Mouse (Mus musculus) embryonic facial prominence, embryonic 14.5 days (tissue): ENCODE measurements at regions not wholly inside any gene's neighbourhood (a gene's known extent, or its start where the extent isn't known, plus 50 kb on each side); places are given as distances from the start of the nearest gene placed in this dataset.
A peak's percentile ranks its signal among the peaks of the same experiment; 100 is the strongest.
"Not testable (repeated sequence)": the region's sequence is repeated elsewhere in the genome, so short reads cannot be mapped to it uniquely, and the experiment has no call there.

Experiments used
- ATAC-seq: fragments of 200-750 bp; cut with Nextera tagmentation; 2 replicates; pipeline ENCODE4 v1.8.0; 2017; ENCODE audit warnings: low read depth, moderate number of reproducible peaks, moderate TSS enrichment
- DNase-seq: peaks from one replicate; pipeline ENCODE4 v3.0.0-alpha.2; 2015; ENCODE audit warnings: low spot score
- H3K27ac ChIP-seq: fragments of 300-500 bp; sonication (generic); replicated peaks from 2 replicates; pipeline ENCODE4 v1.5.1; 2014; ENCODE audit warnings: low read depth, mild to moderate bottlenecking, low read length, moderate library complexity
- H3K27me3 ChIP-seq: fragments of 300-500 bp; sonication (generic); replicated peaks from 2 replicates; pipeline ENCODE4 v1.6.1; 2014; ENCODE audit warnings: low read length; ENCODE audit not compliant: control insufficient read depth, insufficient read depth
- H3K36me3 ChIP-seq: fragments of 300-500 bp; sonication (generic); 2 replicates; pipeline ENCODE4 v1.6.1; 2014; ENCODE audit warnings: low read length, mixed read lengths; ENCODE audit not compliant: control insufficient read depth, insufficient read depth
- H3K4me1 ChIP-seq: fragments of 300-500 bp; sonication (generic); 2 replicates; pipeline ENCODE4 v1.6.1; 2014; ENCODE audit warnings: antibody characterized with exemption, low read length; ENCODE audit not compliant: control insufficient read depth, insufficient read depth
- H3K4me2 ChIP-seq: fragments of 300-500 bp; sonication (generic); 2 replicates; pipeline ENCODE4 v1.6.1; 2014; ENCODE audit warnings: low read depth, mild to moderate bottlenecking, low read length, moderate library complexity, mixed read lengths
- H3K4me3 ChIP-seq: fragments of 300-500 bp; sonication (generic); 2 replicates; pipeline ENCODE4 v1.5.1; 2014; ENCODE audit warnings: low read depth, mild to moderate bottlenecking, low read length
- H3K9ac ChIP-seq: fragments of 300-500 bp; sonication (generic); 2 replicates; pipeline ENCODE4 v1.6.1; 2014; ENCODE audit warnings: low read depth, mild to moderate bottlenecking, low read length, moderate library complexity, mixed read lengths
- H3K9me3 ChIP-seq: fragments of 300-500 bp; sonication (generic); 2 replicates; pipeline ENCODE4 v1.6.1; 2016; ENCODE audit warnings: low read length; ENCODE audit not compliant: control insufficient read depth
- WGBS: fragments of 180-500 bp; shearing (Covaris S2); extraction: QIAGEN DNeasy Blood & Tissue Kit; methylation state at CpG from one replicate; pipeline ENCODE4 v1.1.7; 2014; 5-methylcytosine and 5-hydroxymethylcytosine counted together

GRCm38 (mm10) chr2:96063571-96063970 lies 254.4 kb upstream of the Lrrc4c start:
- Histone ChIP-seq H3K27ac (no peak overlapping the region), H3K4me1 (no peaks in the 10 kb centered on the region), H3K4me3 (no peak overlapping the region), H3K4me2 (no peak overlapping the region), H3K27me3 (no peaks in the 10 kb centered on the region), H3K9ac (no peak overlapping the region), H3K9me3 (no peaks in the 10 kb centered on the region), H3K36me3 (no peaks in the 10 kb centered on the region)
- no peak for DNase-seq
- no peak for ATAC-seq
- whole genome bisulfite sequencing = 60% methylated on average over 3 of the region's 3 CpGs

DNA sequence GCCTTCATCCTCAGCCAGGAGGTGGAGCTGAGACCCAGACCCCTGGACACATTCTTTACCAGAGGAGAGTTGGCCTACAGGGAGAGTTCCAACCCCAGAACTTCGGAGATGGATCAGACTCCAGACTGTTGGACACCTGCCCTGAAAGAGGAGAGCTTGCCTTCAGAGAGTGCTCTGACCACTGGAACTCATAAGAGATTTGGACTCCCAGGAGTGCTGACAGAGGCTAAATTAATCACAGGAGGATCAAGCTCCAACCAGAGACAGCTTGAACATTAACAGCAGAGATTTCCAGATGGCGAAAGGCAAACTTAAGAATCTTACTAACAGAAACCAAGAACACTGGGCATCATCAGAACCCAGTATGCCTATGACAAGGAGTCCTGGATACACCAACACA lies 209.5 kb upstream of the Lrrc4c start:
- ATAC-seq, H3K27me3 ChIP-seq, H3K4me1 ChIP-seq, DNase-seq, H3K4me2 ChIP-seq, H3K4me3 ChIP-seq, H3K9me3 ChIP-seq, H3K9ac ChIP-seq, H3K36me3 ChIP-seq, H3K27ac ChIP-seq: not testable (repeated sequence)
- 81% methylated on average over 2 of the region's 2 CpGs for WGBS

DNA sequence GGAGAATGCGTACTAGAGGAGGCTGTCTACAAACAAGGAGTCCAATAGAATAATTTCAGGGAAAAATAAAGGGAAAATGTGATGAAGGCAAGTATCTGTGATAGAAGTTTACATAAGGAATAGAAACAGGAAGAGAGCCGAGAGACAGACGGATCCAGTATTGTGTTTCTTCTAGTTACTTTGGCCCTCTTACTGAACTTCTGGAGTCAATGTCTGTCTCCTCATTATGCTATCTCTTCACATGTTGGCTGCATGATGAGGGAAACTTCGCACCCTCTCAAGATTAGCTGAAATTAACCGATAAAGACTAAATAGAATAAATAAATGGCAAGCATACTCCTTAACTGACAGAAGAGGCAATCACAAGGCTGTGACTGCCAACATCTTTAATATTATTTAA lies 197.9 kb upstream of the Lrrc4c start:
- no peaks in the 10 kb centered on the region for H3K9me3 ChIP-seq
- ATAC-seq (no peak), DNase-seq (no peak)
- H3K4me3 ChIP-seq = no peak overlapping the region
- H3K27ac ChIP-seq = no peak overlapping the region
- H3K27me3 ChIP-seq = no peaks in the 10 kb centered on the region
- no peaks in the 10 kb centered on the region for H3K36me3 ChIP-seq
- H3K9ac ChIP-seq = no peak overlapping the region
- WGBS = 86% methylated on average over 5 of the region's 5 CpGs
- H3K4me1 ChIP-seq = no peaks in the 10 kb centered on the region
- H3K4me2 ChIP-seq = no peak overlapping the region

DNA sequence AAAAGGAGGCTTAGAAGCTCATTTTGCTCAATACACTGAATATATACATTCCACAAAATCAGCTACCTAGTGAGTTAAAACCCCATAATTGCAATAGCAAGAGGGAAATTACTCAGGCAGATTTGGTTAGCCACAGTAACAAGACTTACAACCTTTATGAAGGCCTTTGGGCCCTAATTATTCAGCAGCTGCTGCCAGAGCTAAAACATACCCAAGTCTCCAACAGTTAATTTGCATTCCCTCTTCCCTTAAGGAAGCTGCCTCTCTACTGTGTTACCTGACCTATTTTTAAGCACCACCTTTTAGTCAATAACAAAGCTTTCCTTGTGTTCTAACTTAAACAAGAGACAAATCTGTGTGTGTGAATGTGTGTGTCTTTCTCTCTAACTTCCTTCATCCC lies 179.4 kb upstream of the Lrrc4c start:
- no peak overlapping the region for H3K4me3 ChIP-seq
- DNase-seq = peak; percentile 11
- no peaks in the 10 kb centered on the region for H3K4me1 ChIP-seq
- H3K36me3 ChIP-seq = no peaks in the 10 kb centered on the region
- ATAC-seq = no peak
- H3K27ac ChIP-seq = no peak overlapping the region
- no peaks in the 10 kb centered on the region for H3K9me3 ChIP-seq
- H3K9ac ChIP-seq = no peak overlapping the region
- H3K4me2 ChIP-seq = no peak overlapping the region
- H3K27me3 ChIP-seq = no peaks in the 10 kb centered on the region

DNA sequence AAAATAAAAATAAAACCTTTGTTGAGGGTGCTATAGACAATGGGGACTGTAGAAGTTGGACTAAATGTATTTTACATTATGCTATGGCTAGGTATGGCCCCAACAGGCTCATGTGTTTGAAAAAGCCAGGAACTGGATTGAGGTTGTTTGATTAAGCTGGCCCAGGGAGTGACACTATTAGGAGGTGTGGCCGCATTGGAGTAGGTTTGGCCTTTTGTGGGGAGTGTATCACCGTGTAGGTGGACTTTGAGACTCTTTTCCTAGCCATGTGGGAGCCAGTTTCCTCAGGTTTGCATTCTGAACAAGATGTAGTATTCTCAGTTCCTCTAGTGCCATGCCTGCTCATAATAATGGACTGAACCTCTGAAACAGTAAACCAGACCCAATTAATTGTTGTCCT lies 162.7 kb upstream of the Lrrc4c start:
- no peaks in the 10 kb centered on the region for H3K36me3 ChIP-seq
- H3K4me3 ChIP-seq = no peak overlapping the region
- H3K4me1 ChIP-seq = no peaks in the 10 kb centered on the region
- H3K9me3 ChIP-seq = no peaks in the 10 kb centered on the region
- no peak overlapping the region for H3K4me2 ChIP-seq
- ATAC-seq (no peak), DNase-seq (no peak)
- no peak overlapping the region for H3K9ac ChIP-seq
- H3K27me3 ChIP-seq = no peaks in the 10 kb centered on the region
- 82% methylated on average over 2 of the region's 2 CpGs for WGBS
- no peak overlapping the region for H3K27ac ChIP-seq

- 64% methylated on average over 4 of the region's 4 CpGs for WGBS
- no peaks in the 10 kb centered on the region for H3K36me3 ChIP-seq
- H3K27ac ChIP-seq = no peak overlapping the region
- DNase-seq (no peak), ATAC-seq (no peak)
- H3K4me2 ChIP-seq = no peak overlapping the region
- no peak overlapping the region for H3K9ac ChIP-seq
- no peaks in the 10 kb centered on the region for H3K27me3 ChIP-seq
- no peak overlapping the region for H3K4me3 ChIP-seq
- H3K9me3 ChIP-seq = no peaks in the 10 kb centered on the region
- no peaks in the 10 kb centered on the region for H3K4me1 ChIP-seq
Measured at GRCm38 (mm10) chr2:96166624-96167023, 151.3 kb upstream of the Lrrc4c start.
